Mouse (Mus musculus) brain, embryonic 14.5 days (tissue): ENCODE measurements around the gene Zfp931. TPM values are rescaled to one million over a fixed set of nuclear protein-coding genes. Genes with fewer than 3 reads are reported as not detected.
"Not testable (repeated sequence)": the region's sequence is repeated elsewhere in the genome, so short reads cannot be mapped to it uniquely, and the experiment has no call there.

Experiments used
- DNase-seq: peaks from one replicate; pipeline ENCODE4 v3.0.0-alpha.2; 2011; ENCODE audit warnings: low read depth
- CTCF ChIP-seq: fragments of 200-500 bp; IDR thresholded peaks from 2 replicates; pipeline ENCODE4 v1.5.1; 2012; ENCODE audit warnings: inconsistent platforms, mild to moderate bottlenecking, moderate library complexity, borderline replicate concordance; ENCODE audit not compliant: insufficient read depth, insufficient read length; ENCODE audit errors: extremely low read depth
- POLR2A ChIP-seq: fragments of 200-500 bp; IDR thresholded peaks from 2 replicates; pipeline ENCODE4 v1.6.1; 2012; ENCODE audit warnings: mild to moderate bottlenecking, inconsistent platforms, borderline replicate concordance; ENCODE audit not compliant: poor library complexity, insufficient read depth, insufficient read length, severe bottlenecking; ENCODE audit errors: extremely low read depth
- polyA plus RNA-seq: library from polyadenylated mRNA; depleted of rRNA; stranded (reverse); fragments of >200 nt; gene quantifications from 2 replicates; pipeline ENCODE4 v1.2.3, GENCODE M21; 2012; rRNA removed

The Zfp931 gene
- polyA plus RNA-seq, 1 experiment: 6.7 TPM

- peak; percentile 88 for DNase-seq
- TF ChIP-seq POLR2A: no peak
- TF ChIP-seq CTCF: peak; percentile 74
These were observed 39.7 kb upstream of the Zfp931 start for GRCm38 (mm10) chr2:178117946-178118345.

GRCm38 (mm10) chr2:178101957-178102356, 23.7 kb upstream of the Zfp931 start:
- TF ChIP-seq POLR2A (no peak), CTCF (peak; percentile 77)
- peak; percentile 74 for DNase-seq

- peak; percentile 62 for DNase-seq
- no peak for TF ChIP-seq POLR2A
- peak; percentile 83 for TF ChIP-seq CTCF
These were observed 19.7 kb upstream of the Zfp931 start for GRCm38 (mm10) chr2:178098021-178098420.

- TF ChIP-seq CTCF (no peak), POLR2A (no peak)
- no peak for DNase-seq
These were observed 11.3 kb upstream of the Zfp931 start for GRCm38 (mm10) chr2:178089586-178089985.

GRCm38 (mm10) chr2:178058195-178058594, 20.1 kb downstream of the Zfp931 start:
- peak; percentile 58; the same call in 1 of the 2 replicates for TF ChIP-seq CTCF
- TF ChIP-seq POLR2A: no peak
- peak; percentile 42 for DNase-seq

- DNase-seq: not testable (repeated sequence)
These were observed 50.7 kb downstream of the Zfp931 start for GRCm38 (mm10) chr2:178027601-178028000.

- peak; percentile 0 for DNase-seq
These were observed 54.4 kb downstream of the Zfp931 start for GRCm38 (mm10) chr2:178023861-178024260.

GRCm38 (mm10) chr2:178023011-178023611, 55.2 kb downstream of the Zfp931 start, which contains the start of gene Zfp971:
Gene Zfp971 (plus strand): TSS chr2:178023284.
- DNase-seq: peak; percentile 52

- DNase-seq: not testable (repeated sequence)
These were observed 57.5 kb downstream of the Zfp931 start for GRCm38 (mm10) chr2:178020773-178021172.

- DNase-seq: not testable (repeated sequence)
These were observed 58.8 kb downstream of the Zfp931 start for GRCm38 (mm10) chr2:178019486-178019885.

Other genes starting within 250 kb of the Zfp931 start
- gene Gm14325, start 238.1 kb downstream of the Zfp931 start, polyA plus RNA-seq: 30.5 and 40.9 TPM in 2 replicates
- 1.4 and 2.6 TPM in 2 replicates for gene Gm14327, start 181.4 kb downstream of the Zfp931 start, polyA plus RNA-seq
- gene Zfp972, start 152.9 kb downstream of the Zfp931 start, polyA plus RNA-seq: 0.30 and 0.32 TPM in 2 replicates
- 6.5 and 7.2 TPM in 2 replicates for gene Gm14326, start 121.2 kb downstream of the Zfp931 start, polyA plus RNA-seq
- 3.9 and 7.2 TPM in 2 replicates for gene Zfp971, start 55.2 kb downstream of the Zfp931 start, polyA plus RNA-seq
- gene Phactr3, start 40.5 kb upstream of the Zfp931 start, polyA plus RNA-seq: 57.7 and 64.7 TPM in 2 replicates